Mouse (Mus musculus) skeletal muscle tissue, adult 2 months (tissue): ENCODE results near the gene Sart3.

Experiments
- DNase-seq: peaks from one replicate; pipeline ENCODE4 v3.0.0-alpha.2; 2012; ENCODE audit warnings: low read depth, low spot score

Gene Sart3

DNA sequence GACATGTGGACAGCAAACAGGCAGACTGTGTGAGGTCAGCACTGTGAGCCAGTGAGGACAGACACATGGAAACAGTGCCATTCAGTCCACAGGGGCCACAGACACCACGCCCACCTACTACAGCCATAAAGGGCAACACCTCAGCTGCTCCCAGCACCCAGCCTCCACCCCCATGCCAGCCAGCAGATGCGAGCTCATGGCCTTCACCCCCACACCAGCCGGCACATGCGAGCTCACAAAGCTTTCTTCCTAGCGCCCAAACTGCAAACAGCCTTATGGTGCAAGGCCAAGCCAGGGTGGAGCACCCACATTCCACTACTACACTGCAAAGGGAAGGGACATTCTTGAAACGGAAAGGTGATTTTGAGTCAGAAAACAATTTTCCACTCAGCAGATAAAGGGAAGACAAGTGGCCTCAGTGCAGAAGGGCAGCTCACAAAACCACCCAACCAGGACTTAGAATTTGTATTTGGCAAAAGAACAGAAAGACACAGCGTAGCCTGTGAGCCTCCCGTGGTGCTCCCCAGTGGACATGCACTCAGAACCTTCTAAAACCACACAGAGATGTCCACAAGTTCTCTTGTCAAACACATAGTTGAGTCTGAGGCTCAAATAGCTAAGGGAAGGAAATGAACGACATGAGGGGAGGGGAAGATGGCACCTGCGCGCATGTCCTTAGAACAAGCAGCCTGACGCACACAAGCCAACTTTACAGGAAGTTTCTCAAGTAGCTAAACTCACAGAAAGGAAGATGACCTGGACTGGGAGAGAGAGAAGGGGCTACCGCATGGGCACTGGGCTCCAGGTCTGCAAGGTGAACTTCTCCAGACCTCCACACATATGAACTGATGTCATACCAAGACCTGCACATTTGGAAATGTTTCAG is 6.4 kb downstream of the Sart3 start:
- no peak for DNase-seq

DNA sequence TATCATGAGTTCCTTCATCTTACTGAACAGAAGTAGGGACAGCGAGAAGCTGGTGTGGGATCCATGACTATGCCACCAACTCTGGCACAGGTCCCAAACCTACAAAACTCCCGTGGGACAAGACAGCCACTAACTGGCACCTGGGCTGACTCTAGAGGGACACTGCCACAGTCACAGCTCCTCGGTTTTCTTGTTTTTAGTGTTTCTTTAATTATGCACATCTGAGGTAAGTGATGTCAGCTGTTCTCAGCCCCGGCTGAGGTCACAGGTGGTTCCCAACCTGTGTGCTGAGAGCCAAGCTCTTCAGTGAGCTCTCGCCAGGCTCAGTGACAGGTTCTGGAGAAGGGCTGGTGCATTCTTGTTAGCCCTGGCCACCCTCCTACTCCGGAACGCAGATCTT is 7.9 kb downstream of the Sart3 start:
- DNase-seq, result no peak

DNA sequence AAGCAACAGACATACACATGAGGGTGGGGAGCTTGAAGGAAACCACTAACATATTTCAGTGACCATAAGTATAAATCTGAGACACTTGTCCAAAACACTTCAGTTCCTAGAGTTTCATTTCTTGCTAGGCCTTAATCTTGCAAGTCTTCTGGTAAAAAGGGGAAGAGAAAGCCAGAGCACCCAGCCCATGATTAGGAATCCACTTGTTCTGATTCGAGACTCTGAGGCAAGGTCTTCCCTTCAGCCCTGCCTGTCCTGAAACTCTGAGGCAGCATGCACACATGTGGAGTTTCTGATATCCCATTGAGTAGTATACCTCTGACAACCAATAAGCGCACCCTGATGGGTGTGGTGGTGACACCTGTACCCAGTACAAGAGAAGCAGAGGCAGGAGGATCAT is 10.7 kb downstream of the Sart3 start:
- no peak for DNase-seq

DNA sequence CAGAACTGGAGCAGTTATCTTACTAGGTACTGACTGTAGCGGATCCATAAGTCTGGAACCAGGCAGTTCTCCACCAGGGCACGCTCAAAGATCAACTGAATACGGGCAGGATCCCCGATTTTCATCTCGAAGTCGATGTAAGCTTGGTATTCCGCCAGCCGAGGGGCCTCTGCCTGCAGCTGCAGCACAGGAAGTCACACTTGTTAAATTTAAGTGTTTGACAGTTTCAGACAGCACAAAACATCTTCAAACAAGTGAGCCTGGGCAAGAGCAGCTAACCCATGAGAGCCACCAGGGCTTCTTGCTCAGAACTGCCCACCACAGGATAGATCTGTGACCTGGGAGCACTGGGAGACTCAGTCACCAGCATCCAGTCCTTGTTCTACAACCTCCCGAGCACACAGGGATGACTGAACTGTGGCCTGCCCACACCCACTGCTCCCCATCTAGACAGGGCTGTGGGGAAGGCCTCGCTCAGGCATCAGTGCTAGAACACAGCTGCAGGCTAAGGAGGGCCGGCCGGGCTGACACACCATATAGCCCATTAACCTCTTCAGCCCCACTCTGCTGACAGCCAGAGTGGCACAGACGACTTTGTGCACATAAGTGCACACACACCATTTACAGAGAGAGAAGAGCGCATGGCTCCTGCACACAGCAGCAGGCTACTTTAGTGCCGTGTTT is 16.8 kb downstream of the Sart3 start:
- DNase-seq, result no peak

DNA sequence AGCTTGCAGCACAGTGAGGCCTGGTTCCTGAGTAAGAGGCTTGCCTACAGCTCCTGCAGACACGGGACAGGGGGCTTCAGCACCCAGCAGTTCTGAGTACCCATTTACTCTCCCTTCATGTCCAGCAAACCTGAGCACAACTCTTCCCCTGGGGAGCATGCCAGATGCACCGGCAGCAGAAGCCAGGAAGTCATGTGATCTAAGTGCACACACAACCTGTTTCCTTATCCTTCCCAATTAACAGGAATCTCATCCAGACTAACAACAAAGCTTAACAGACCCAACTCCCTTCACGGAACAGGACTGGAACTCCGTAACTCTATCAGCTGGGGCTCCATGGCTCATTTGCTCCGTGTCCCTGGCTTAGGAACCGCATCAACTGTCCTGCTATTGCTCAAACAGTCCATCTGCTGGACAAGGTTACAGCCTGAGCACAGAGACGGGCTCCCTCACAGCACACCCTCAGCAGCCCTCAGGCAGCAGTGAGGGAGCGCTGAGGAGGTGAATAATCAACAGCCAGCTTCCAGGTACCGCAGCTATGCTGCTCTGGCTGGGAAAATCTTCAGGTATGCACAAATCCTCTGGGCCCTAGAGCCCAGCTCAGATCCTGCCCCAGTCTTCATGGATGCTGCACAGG is 20.7 kb downstream of the Sart3 start:
- no peak for DNase-seq

DNA sequence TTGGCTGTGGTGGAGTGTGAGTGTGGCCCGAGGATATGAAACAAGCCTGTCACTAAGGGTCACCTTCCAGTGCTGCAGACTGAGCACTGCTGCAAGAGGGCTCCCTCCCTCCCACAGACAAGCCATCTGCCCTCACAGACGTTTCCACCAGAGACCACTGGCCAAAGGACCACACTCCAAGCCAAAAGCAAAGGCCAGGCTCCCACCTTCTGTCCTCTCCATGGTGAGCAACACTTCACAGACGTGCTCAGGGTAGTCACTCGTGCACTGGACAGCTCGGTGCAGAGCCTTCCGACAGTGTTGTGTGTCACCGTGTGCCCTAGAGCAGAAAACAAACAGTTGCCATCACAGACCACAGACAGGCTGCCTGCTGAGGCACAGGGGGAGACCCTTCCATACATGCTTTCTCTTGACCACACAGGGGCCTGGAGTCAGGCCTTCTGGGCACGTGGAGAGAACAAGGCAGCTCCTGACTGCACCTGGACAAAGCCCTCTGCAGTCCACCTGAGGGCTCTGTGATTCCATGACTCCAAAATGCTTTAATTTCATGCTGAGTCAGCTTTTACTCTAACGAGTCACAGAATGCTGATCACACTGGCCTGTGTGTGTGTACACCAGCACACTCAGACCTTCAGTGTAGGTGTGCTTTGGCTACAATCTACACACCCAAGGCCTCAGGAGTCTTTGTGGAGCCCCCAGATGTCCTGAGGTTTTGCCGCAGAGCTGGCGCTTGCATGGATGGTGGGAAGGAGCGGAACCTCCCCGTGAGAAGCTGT is 23.6 kb downstream of the Sart3 start:
- no peak for DNase-seq

DNA sequence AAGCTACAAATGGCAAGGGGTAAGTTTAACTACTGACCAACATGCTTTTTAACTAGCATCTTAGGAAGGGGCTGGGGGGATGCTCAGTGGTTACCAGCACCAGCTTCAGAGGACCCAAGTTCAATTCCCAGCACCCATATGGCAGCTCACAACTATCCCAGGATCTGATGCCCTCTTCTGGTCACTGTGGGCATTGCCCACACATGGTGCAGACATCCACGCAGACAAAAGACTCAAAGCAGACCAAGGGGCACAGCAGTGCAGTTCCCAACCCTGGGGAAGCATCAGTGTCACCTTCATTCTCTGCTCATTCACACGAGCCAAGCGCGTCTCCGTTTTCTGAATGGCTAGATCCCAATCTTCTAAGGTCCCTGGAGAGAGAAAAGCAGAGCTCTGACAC is 24.7 kb downstream of the Sart3 start:
- no peak for DNase-seq

DNA sequence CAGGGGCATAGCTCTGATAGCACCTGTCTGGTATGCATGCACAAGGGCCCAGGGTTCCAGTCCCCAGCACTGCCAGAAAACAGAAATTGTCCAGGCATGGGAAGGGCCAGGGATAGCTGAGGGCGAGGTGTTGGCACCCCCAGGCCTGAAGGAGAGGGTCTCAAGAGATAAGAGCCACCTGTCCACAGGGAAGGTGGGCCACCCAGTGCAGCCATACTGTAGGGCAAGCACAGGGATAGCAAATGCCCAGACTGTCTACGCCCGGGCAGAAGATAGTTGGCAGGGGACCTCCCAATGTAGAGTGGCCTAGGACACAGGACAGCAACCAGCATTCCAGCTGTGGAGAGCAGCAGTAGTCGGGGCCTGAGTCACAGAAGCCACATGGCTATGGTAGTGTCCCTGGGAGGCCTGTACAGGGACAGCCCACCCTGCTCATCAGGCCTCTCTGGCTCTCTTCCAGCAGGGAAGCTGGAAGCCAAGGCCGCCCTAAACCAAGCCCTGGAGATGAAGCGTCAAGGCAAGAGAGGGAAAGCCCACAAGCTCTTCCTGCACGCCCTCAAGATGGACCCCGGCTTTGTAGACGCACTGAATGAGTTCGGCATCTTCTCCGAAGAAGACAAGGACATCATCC is 34.6 kb downstream of the Sart3 start:
- no peak for DNase-seq

DNA sequence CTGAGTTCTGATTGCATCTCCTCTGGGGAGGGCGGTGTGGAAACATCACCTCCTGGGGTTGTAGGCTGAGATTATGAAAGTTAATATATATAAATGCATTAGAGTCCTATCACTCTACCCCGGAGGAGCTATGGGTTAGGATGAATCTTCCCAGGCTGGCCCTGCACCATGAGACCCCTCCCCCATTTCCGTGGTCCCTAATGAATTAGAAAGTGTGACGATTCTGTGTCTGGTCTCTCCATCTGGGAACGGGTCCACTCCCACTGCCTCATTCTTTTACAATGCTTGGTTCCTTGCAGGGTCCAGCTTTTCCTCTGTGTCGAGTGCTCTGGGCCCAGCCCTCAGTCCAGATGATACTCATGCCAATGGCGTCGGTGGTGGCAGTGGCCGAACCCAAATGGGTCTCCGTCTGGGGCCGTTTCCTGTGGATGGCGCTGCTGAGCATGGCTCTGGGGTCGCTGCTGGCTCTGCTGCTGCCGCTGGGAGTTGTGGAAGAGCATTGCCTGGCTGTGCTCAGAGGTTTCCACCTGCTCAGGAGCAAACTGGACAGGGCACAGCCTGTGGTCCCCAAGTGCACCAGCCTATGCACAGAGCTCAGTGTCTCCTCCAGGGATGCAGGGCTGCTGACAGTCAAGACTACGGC is 35.7 kb downstream of the Sart3 start:
- no peak for DNase-seq

DNA sequence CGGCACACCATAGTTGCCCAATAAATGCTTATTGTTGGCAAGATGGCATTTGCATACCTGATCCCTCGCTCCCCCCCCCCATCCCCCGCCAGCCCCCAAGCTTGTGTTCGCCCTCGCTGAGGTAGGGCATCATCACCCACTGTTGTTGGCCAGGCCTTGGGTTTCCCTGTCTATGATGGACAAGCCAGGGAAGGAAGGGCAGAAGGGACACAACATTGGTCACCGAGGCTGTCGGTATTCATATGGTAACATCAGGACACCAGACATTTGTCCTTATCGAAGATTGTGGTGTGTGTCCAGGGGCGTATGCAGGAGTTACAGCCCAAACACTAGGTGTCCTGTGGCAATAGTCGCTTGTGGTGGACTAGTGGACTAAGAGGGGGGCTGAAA is 36.2 kb downstream of the Sart3 start:
- DNase-seq, result no peak

DNA sequence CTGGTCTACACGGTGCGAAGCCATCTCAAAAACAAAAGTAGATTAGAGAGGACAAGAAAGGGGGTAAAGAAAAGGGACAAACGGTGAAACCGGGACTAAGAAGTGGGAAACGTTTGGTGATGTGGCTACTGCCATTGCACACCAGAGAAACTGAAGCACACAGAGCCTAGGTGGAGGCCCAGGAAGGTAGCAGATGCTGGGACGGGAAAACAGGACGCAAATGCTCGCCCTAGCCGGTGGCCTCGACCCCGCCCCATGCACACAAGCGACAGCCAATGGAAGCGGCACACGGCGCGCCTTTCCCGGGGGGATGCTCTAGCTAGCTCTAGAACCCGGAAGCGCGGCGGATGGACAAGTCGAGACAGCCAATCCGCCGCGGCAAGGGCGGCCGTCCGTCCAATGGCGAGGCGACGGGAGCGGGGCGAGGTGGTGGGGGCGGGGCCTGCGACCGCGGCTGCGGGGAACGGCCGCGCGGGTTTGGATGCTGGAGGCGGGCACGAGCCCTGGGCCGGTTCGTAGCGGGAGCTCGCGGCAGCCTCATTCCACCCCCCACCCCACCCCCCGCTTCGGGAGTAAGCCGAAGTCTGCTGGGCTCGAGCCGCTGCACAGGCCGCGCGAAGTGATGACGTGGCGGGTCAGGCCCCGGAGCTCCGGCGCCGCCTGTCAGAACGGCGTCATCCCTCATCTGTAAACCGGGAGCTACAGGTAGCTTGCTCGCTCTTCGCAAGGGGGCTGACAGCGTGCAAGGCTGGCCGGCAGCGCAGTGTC is 36.8 kb downstream of the Sart3 start, which contains the start of gene Ficd:
Gene Ficd, plus strand, starts transcription at position 459 of the 768 bp plus-strand sequence.
- DNase-seq, result peak; percentile 96

DNA sequence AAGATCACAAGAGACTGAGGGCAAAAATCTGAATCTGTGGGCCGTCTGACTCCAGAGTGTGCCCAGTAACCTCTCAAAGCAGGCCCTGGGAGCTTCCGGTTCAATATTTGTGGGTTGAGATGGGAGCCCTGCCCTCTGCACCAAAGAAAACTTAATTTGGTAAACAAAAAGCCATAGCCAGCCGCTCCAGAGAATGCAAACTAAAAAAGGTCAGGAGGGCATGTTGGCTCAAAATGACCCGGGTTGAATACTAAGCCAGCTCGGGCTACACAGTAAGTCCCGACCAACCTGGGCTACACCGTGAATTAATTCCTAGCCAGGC is 37.3 kb downstream of the Sart3 start:
- no peak for DNase-seq

DNA sequence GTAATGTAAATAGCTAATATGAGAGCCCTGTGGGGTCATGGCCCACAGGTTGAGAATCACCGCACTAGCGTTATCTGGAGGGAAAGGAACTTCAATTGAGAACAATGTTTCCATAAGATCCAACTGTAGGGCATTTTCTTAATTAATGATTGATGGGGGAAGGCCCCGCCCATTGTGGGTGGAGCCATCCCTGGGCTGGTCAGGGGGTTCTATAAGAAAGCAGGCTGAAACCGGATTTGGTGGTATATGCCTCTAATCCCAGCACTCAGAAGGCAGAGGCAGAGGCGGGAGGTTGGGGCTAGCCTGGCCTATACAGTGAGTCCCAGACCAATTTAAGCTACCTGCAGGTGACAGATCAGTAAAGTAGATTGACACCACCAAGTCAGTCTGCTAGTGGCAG is 37.9 kb downstream of the Sart3 start:
- DNase-seq, result no peak

DNA sequence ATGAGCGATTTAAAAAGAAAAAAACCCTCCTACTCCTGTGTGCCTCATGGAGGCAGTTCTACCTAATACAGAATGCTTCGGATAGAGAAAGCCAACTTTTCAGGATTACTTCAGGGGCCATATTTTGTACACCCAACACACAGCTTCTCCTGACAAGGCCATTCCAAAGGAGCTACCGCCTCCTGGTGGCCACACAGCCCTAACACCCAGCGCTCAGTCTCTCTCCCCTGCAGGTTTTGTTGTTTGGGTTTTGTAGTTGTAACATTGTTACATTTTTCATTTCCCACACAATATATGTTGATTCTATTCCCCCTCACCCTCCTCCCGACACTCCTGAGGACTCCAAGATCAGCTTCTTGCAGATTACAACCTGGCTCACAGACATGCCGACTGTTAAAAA is 40.1 kb downstream of the Sart3 start:
- DNase-seq, result no peak

DNA sequence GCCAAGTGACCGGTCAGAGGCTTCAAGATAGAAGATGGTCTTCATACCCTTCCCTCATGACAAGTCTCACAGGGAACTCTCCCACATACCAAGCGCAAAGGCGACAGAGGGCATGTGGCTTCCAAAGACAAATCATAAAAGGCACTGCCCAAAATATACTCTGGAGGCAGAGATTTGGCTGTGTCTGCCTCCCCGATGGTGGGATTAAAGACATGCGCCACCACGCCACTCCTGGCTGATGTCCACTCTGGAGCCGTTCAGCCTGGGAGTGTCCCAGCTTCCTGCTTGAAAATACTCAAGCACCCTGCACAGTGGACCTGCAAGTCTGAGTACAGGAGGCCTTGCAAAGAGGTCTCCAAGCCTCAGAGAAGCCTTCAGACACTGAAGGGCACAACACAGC is 41.1 kb downstream of the Sart3 start:
- no peak for DNase-seq

DNA sequence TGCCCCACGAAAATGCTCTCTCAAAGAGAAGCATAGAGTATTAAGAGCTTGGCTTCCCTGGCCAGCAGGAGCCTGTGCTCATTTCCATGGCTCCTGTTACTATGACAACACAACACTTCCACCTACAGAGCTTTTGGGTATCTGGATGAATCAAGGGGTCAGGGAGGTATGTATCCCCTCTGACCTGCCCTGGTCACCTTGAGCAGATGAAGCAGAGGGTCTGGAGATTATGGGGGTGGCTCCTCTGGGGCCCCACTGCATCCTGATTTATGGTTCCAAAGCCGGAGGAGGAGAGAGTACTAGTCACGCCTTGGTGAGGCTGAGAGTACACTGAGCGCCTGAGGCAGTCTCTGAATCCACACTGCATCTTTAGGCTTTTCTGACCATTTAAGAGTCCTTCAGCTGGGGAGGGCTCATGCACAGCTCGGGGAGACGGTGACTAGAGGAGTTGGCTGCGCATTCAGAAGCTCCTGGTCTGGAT is 41.6 kb downstream of the Sart3 start:
- no peak for DNase-seq

DNA sequence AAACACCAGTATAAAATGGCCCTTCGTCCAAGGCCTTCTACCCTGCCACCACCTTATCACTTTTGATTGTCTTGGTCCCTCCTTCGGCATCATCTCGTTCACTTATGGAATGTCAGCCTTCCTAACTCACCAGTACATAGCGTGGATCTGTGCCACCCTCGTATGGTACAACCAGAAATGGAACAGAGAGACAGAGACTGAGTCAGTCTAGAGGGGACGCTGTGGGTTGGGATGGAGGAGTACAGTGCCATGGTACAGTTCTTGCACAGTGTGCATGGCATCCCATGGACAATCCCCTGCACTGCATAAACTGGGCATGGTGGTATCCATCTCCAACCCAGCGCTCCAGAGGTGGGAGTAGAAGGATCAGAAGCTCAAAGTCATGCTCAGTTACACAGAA is 43.6 kb downstream of the Sart3 start:
- DNase-seq, result no peak

DNA sequence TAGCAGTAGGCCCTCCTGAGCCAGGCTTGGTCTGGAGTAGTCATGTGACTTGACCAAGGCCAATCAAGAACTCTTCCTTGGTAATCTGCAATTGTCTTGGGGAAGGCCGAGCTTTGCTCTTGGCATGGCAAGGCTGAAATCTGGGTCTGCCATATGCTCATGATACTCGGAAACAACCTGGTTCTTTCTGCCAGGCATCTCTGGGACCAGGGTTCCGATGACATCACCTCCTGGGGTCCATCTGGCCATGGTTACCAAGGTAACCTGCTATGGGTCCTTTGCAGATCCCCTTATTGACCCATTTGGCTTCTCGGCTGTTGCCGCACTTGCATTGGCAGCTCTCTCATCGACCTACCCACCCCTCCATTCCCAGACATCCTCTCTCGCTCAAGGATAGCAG is 44.3 kb downstream of the Sart3 start:
- no peak for DNase-seq

DNA sequence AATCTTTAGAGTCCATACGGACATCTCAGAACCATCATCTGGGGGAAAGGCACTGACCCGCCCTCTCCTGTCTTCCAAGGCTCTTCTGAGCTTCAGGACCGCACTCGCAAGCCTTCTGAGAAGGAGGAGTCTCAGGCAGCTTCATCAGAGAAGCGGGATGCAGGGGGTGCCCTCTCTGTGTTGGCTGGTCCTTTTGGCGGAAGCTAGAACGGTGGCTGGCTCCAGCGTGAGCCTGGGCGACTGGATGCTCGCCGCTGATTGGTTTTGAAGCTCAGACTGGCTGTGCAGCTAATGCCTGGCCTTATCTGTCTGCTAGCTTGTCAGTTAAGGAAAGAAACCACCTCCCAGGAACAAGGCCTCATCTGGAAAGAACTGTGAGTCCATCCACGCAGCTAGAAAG is 45.1 kb downstream of the Sart3 start:
- DNase-seq, result no peak

DNA sequence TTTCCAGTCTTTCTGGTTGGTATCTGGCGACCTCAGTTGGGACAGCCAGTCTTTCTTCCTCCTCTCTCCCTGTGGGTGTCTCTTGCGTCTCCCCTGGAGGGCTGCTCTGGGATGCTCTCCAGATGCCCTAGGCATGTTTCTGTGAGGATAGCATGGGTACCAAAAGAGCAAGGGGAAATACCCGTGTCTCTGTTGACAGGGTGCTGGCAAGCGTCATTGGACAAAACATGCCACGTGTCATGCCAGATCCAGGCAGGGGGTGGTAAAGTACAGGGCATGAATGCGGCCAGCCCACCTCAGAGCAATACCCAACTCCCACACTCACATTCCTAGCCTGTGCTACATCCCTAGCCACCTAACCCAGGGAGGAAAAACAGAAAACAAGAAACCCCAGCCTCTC is 45.7 kb downstream of the Sart3 start:
- DNase-seq, result no peak
